Mouse (Mus musculus): ENCODE measurements around the gene Gm20388. TPM values are rescaled to one million over a fixed set of nuclear protein-coding genes. Genes with fewer than 3 reads are reported as not detected.

Gene Gm20388
- total RNA-seq, 1 experiment from 2014 or later: 10.0 TPM

DNA sequence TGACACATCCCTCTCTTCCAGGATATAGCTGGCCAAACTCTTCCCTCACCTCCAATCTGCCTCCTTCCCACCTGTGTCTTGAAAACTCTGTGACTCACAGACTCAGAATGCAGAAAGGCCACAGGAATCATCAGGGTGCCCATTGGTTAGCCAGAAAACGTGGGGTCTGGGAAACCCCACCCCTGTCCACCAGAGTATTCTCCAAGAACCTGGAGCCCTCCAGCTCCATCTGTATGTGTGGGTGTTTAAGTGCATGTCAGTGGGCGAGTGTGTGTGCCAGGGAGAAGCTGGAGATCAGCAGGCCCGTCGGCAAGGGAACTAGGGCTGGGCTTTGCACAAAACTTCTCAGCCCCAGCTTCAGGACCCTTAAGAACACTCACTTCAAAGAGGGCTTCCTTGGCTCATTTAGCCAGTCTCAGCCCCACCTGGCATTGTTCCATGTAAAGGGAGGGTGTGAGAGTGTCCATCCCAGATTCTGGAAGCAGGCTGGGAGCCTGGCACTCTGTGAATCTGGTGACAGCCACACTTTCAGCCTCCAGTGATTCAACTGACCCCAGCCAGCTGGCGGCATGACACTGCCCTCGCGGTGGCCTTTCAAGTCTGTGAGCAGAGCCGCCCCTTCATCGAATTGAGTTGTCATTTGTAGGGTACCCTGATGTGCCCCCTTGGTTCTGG lies 2509.4 kb downstream of the Gm20388 start:
- no peak for ATAC-seq (replicated peaks; ENCODE audit: insufficient number of reproducible peaks, low FRiP score, low TSS enrichment, poor library complexity, severe bottlenecking)

DNA sequence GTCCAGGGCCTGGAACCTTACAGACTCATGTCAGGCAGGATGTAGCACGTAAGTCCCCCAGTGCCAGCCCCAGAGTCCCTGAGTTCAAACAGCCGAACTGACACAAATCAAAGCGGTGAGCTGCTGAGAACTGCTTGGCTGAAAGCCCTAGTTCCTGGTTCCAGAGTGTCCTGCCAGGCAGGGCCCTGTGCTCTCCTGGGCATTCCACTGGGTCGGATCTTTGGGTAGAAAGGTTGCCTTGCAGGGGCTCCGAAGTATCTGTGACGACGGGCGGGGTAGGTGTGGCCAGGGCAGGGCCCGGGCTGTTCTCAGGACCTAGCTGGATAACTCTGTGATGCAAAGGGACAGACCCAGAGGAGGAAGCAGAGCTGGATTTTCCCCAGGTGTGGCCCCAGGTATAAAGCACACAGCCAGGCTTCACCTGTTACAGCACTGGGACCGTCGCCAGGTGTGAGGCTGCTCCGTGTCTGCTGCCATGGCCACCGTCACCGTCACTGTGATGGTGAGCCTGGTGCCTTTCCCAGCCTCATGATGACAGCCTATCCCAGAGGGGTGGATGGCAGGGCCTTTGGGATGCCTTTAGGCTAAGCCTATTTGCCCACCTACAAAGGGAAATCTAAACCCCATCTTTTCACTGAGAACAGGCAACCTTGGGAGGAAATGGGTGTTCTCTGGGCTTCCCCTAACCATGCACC lies 2510.9 kb downstream of the Gm20388 start, which contains the start of gene Il17c:
TSS of gene Il17c (plus strand) at position 645 of the 695 bp plus-strand sequence.
- ATAC-seq (replicated peaks; ENCODE audit: insufficient number of reproducible peaks, low FRiP score, low TSS enrichment, poor library complexity, severe bottlenecking): no peak

DNA sequence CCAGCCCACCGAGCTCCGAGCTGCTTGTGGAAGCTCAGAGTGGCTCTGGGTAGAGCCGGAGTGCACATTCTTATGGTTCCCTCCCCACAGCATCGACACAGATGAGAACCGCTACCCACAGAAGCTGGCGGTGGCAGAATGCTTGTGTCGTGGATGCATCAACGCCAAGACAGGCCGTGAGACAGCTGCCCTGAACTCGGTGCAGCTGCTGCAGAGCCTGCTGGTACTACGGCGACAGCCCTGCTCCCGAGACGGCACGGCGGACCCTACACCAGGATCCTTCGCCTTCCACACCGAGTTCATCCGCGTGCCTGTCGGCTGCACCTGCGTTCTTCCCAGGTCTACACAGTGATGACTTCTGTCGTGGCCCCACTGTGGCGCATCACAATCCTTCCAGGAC lies 2512.6 kb downstream of the Gm20388 start:
- no peak for ATAC-seq (replicated peaks; ENCODE audit: insufficient number of reproducible peaks, low FRiP score, low TSS enrichment, poor library complexity, severe bottlenecking)

DNA sequence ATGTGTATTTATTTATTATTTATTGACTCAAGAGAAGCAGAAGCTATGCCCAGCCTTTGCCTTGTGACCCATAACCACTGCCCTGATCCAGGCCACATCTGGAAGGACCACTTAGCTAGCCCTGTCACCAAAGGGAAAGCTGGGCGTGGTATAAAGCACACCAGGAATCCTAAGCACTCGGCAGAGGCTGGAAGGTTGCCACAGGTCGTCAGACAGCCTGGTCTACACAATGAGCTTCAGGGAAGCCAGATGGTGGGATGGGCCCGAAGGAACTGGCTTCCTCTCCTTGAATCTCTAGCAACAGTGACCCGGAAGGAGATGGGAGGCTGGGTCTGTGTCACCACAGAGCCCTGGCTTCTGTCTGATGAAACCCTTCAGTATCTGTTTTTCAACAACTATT lies 2513.0 kb downstream of the Gm20388 start:
- no peak for ATAC-seq (replicated peaks; ENCODE audit: insufficient number of reproducible peaks, low FRiP score, low TSS enrichment, poor library complexity, severe bottlenecking)

DNA sequence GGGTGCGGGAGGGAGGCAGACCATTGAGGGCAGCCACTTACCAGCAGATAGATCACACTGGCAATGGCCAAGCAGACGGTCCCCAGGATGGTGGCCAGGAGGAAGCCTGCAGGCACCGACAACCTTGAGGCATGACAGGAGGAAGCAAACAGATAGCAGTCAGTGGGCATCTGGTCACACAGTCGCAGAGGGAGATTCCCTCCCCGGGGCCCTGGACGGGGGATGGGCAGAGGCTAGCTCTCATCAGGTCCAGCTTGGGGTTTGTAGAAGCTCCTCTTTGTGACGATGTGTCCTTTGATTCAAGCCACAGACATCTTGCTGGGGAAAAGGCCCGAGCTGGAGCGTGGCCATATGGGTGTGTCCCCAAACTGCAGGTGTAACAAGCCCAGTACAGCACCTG lies 2515.5 kb downstream of the Gm20388 start:
- ATAC-seq (replicated peaks; ENCODE audit: insufficient number of reproducible peaks, low FRiP score, low TSS enrichment, poor library complexity, severe bottlenecking): no peak

DNA sequence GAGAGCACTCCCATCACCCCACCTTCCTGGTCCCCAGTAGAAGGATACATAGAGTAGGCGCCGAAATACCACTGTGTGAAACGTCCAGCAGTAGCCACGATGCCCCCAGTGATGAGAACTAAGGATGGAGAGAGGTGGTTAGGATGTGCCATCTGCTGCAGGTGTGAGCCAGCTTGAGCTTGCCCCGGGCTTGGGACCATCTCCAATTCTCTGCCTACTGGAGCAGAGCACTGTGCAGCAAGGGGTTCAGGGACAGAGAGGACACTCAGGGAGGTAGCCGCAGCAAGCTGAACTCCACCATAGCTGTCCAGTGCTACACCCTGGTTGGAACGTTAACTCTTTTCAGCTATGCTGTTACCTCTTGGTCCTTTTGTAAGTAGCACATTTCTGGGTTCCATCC lies 2517.0 kb downstream of the Gm20388 start:
- no peak for ATAC-seq (replicated peaks; ENCODE audit: insufficient number of reproducible peaks, low FRiP score, low TSS enrichment, poor library complexity, severe bottlenecking)

GRCm38 (mm10) chr8:122428163-122428562 lies 2517.5 kb downstream of the Gm20388 start:
- ATAC-seq (replicated peaks; ENCODE audit: insufficient number of reproducible peaks, low FRiP score, low TSS enrichment, poor library complexity, severe bottlenecking): no peak

DNA sequence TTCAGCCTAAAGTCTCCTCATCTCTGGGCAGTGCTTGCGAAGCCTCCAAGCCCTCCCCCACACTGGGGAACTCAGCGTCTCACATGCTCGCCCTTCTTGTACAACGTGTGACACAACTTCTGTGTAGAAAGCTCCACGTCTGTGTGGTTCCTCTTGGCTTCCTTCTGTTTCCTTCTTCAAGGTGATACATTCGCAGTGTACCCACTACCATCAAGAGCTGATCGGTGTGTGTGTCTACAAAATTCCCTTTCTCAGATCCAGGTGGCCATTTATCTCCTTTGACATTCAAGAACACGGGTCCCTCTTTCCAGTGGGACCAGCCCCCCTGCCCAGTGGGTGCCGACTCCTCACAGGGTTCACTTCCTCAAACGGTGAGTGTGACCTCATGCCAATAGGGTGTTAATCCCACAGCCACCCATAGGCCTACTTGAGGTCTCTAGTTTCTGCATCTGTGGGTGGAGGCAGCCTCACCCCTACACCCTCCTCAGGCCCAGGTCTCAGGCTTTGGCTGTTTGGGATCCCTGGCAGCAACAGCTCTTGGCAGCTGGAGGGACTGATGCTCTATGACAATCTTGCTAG lies 2519.5 kb downstream of the Gm20388 start:
- peak; percentile 76 for ATAC-seq (replicated peaks; ENCODE audit: insufficient number of reproducible peaks, low FRiP score, low TSS enrichment, poor library complexity, severe bottlenecking)

GRCm38 (mm10) chr8:122430646-122431045 lies 2520.0 kb downstream of the Gm20388 start:
- ATAC-seq (replicated peaks; ENCODE audit: insufficient number of reproducible peaks, low FRiP score, low TSS enrichment, poor library complexity, severe bottlenecking): no peak

GRCm38 (mm10) chr8:122431694-122432442 lies 2521.2 kb downstream of the Gm20388 start:
- ATAC-seq (replicated peaks; ENCODE audit: insufficient number of reproducible peaks, low FRiP score, low TSS enrichment, poor library complexity, severe bottlenecking): no peak

DNA sequence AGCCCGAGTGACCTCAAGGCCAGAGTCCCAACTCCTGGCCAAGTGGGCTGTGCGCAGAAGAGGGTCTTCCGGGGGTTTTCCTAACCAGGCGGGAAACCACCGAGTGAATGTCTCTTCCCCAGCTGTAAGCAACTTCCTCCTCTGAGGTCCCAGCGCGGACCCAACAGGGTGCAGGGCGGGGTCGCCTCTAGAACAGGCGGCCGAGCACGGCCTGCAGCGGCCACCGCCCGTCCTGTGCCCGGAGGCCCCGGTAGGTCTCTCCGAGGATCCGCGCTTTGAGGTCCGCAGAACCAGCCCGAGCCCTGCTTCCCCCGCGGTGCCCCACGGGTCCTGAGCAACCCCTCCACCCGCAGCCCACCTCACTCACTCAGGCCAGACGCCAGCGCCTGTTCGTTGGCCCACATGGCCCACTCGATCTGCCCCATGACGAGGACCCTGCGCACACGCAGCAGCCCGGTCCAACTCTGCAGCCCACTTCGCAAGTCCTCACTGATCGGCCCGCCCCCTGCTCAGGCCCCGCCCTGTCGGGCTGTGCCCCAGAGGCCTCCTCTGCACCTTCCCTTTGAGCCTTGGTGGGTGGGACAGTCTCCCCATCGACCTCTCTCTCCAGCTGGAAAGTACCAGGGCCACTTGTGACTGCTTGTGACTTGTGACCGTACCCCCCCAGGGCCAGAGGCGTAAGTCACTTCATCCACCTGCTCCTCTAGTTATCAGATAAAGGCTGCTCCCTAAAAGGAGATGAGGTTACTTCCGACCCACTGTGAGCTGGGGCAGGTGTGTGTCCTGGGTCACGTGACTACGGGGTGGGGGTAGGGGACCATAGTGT lies 2522.0 kb downstream of the Gm20388 start, which contains the start of gene Cyba:
TSS of gene Cyba (minus strand) at position 488 of the 826 bp plus-strand sequence.
- ATAC-seq (replicated peaks; ENCODE audit: insufficient number of reproducible peaks, low FRiP score, low TSS enrichment, poor library complexity, severe bottlenecking): peak; percentile 36

GRCm38 (mm10) chr8:122433269-122433905 lies 2522.7 kb downstream of the Gm20388 start:
- ATAC-seq (replicated peaks; ENCODE audit: insufficient number of reproducible peaks, low FRiP score, low TSS enrichment, poor library complexity, severe bottlenecking): no peak

- ATAC-seq (replicated peaks; ENCODE audit: insufficient number of reproducible peaks, low FRiP score, low TSS enrichment, poor library complexity, severe bottlenecking): no peak
Measured at GRCm38 (mm10) chr8:122435375-122435774, 2524.7 kb downstream of the Gm20388 start.

DNA sequence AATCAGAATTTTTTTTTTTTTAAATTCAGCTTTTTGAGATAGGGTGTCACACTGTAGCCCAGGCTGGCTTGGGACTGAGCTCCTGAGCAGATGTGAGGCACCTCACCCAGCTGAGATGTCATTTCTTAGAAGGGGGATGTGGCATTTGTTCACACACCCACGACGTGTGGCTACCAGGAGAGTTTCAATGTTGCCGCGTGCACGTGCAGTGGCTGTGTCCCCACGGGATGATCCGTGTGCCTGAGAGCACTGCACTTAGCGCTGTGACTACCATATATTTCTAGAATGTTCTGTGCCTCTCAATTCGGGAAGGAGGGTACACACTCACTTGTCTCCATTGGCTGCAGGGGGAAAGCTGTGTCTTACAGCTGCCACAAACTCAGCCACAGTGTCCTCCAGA lies 2525.5 kb downstream of the Gm20388 start:
- no peak for ATAC-seq (replicated peaks; ENCODE audit: insufficient number of reproducible peaks, low FRiP score, low TSS enrichment, poor library complexity, severe bottlenecking)

DNA sequence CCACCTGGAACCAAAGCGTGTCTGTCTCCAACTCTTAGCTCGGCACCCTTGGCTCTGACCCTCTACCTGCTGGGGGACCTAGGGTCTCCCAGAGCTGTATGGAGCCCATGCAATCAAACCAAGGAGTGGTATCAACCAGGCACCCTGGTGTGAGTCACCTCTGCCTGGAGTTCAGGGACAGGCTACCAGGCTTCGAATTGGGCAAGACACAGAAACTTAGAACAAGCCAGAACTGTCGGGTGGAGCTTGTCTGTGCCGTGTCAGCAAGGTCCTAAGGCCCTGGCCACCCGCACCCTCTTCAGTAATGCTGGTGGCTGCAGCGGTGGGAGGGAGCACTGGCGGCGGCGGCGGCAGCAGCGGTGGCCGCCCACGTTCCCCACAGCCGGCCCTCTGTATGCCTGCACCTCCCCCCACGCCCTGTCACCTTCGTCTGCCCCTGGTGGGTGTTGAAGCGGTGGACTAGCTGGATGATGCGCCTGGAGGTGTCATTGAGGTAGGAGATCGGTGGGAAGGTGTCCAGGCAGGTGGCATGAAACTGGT lies 2526.0 kb downstream of the Gm20388 start:
- ATAC-seq (replicated peaks; ENCODE audit: insufficient number of reproducible peaks, low FRiP score, low TSS enrichment, poor library complexity, severe bottlenecking): no peak

- ATAC-seq (replicated peaks; ENCODE audit: insufficient number of reproducible peaks, low FRiP score, low TSS enrichment, poor library complexity, severe bottlenecking): peak; percentile 38
Measured at GRCm38 (mm10) chr8:122437708-122438331, 2527.2 kb downstream of the Gm20388 start.

- no peak for ATAC-seq (replicated peaks; ENCODE audit: insufficient number of reproducible peaks, low FRiP score, low TSS enrichment, poor library complexity, severe bottlenecking)
Measured at GRCm38 (mm10) chr8:122439336-122439735, 2528.7 kb downstream of the Gm20388 start.

Measured in monocyte, adult 5-6 weeks (primary cell).